Mouse (Mus musculus) cortical plate, adult 2 months (tissue): ENCODE measurements around the gene Lclat1. TPM values are rescaled to one million over a fixed set of nuclear protein-coding genes. Genes with fewer than 3 reads are reported as not detected.

Source experiments
- H3K27ac ChIP-seq: fragments of 200-500 bp; 2 replicates; pipeline ENCODE4 v1.5.1; 2012; ENCODE audit warnings: low read length, control low read depth, inconsistent platforms; ENCODE audit not compliant: insufficient read depth
- H3K4me1 ChIP-seq: fragments of 200-500 bp; 2 replicates; pipeline ENCODE4 v1.6.1; 2011; ENCODE audit warnings: low read length; ENCODE audit not compliant: control insufficient read depth, insufficient read depth
- H3K4me3 ChIP-seq: fragments of 200-500 bp; 2 replicates; pipeline ENCODE4 v1.5.1; 2011; ENCODE audit warnings: mild to moderate bottlenecking, low read length, control low read depth; ENCODE audit not compliant: insufficient read depth
- CTCF ChIP-seq: fragments of 200-500 bp; IDR thresholded peaks from 2 replicates; pipeline ENCODE4 v1.5.1; 2011; ENCODE audit warnings: mild to moderate bottlenecking, control low read depth, low read length; ENCODE audit not compliant: insufficient read depth; ENCODE audit errors: extremely low read depth
- POLR2A ChIP-seq: fragments of 200-500 bp; IDR thresholded peaks from 2 replicates; pipeline ENCODE4 v1.6.1; 2011; ENCODE audit warnings: mild to moderate bottlenecking, low read length, control low read depth; ENCODE audit not compliant: insufficient read depth; ENCODE audit errors: extremely low read depth
- polyA plus RNA-seq: library from polyadenylated mRNA; depleted of rRNA; stranded (reverse); fragments of >200 nt; gene quantifications from 2 replicates; pipeline ENCODE4 v1.2.3, GENCODE M21; 2012; rRNA removed

Lclat1 gene
- 19.6 and 21.1 TPM in 2 replicates for polyA plus RNA-seq

- Histone ChIP-seq H3K4me1 (no peaks in the 10 kb centered on the region), H3K27ac (peak within 1 kb of the TSS; percentile 18), H3K4me3 (peak within 1 kb of the TSS; percentile 50)
- TF ChIP-seq POLR2A (peak; percentile 53), CTCF (no peak)
These were observed at the start of gene Lclat1 for GRCm38 (mm10) chr17:73107158-73108157. Gene Lclat1, plus strand, starts transcription at chr17:73107985.

GRCm38 (mm10) chr17:73058319-73058718, 49.5 kb upstream of the Lclat1 start:
- TF ChIP-seq POLR2A (no peak), CTCF (no peak)
- no peak overlapping the region for H3K4me3 ChIP-seq

GRCm38 (mm10) chr17:73060224-73060896, 47.4 kb upstream of the Lclat1 start:
- H3K4me1 ChIP-seq: no peaks in the 10 kb centered on the region
- no peak overlapping the region for H3K4me3 ChIP-seq
- H3K27ac ChIP-seq: no peak overlapping the region
- no peak for TF ChIP-seq POLR2A
- no peak for TF ChIP-seq CTCF

More at GRCm38 (mm10) chr17:73058319-73058718, 49.5 kb upstream of the Lclat1 start:
- peaks cover 1% of the 10 kb centered on the region; the same call in 1 of the 2 replicates for H3K4me1 ChIP-seq
- no peak overlapping the region for H3K27ac ChIP-seq

- TF ChIP-seq CTCF (no peak), POLR2A (no peak)
- no peaks in the 10 kb centered on the region for H3K4me1 ChIP-seq
- H3K27ac ChIP-seq: no peak overlapping the region
- H3K4me3 ChIP-seq: no peak overlapping the region
These were observed 46.9 kb upstream of the Lclat1 start for GRCm38 (mm10) chr17:73060897-73061252.

- no peak overlapping the region for H3K27ac ChIP-seq
- H3K4me1 ChIP-seq: peaks cover 4% of the 10 kb centered on the region
- TF ChIP-seq CTCF (no peak), POLR2A (no peak)
- no peak overlapping the region for H3K4me3 ChIP-seq
These were observed 45.1 kb upstream of the Lclat1 start for GRCm38 (mm10) chr17:73062701-73063100.

GRCm38 (mm10) chr17:73063299-73063698, 44.5 kb upstream of the Lclat1 start:
- Histone ChIP-seq H3K27ac (no peak overlapping the region), H3K4me1 (peaks cover 4% of the 10 kb centered on the region), H3K4me3 (no peak overlapping the region)
- TF ChIP-seq CTCF (no peak), POLR2A (no peak)

- H3K27ac ChIP-seq: no peak overlapping the region
- H3K4me1 ChIP-seq: peaks cover 4% of the 10 kb centered on the region
- TF ChIP-seq POLR2A (no peak), CTCF (no peak)
- no peak overlapping the region for H3K4me3 ChIP-seq
These were observed 44.0 kb upstream of the Lclat1 start for GRCm38 (mm10) chr17:73063781-73064180.

- TF ChIP-seq POLR2A: no peak
- no peak for TF ChIP-seq CTCF
- H3K27ac ChIP-seq: no peak overlapping the region
These were observed 41.2 kb upstream of the Lclat1 start for GRCm38 (mm10) chr17:73066387-73067169.

GRCm38 (mm10) chr17:73067423-73067822, 40.4 kb upstream of the Lclat1 start:
- H3K27ac ChIP-seq: no peak overlapping the region
- peaks cover 4% of the 10 kb centered on the region for H3K4me1 ChIP-seq
- H3K4me3 ChIP-seq: no peak overlapping the region
- TF ChIP-seq POLR2A: no peak
- TF ChIP-seq CTCF: no peak

More at GRCm38 (mm10) chr17:73066387-73067169, 41.2 kb upstream of the Lclat1 start:
- Histone ChIP-seq H3K4me1 (peaks cover 4% of the 10 kb centered on the region), H3K4me3 (no peak overlapping the region)
